Mouse (Mus musculus): ENCODE measurements around the gene Aldh9a1. TPM values are rescaled to one million over a fixed set of nuclear protein-coding genes. Genes with fewer than 3 reads are reported as not detected.

Aldh9a1 gene
- total RNA-seq, 2 experiments from 2014 or later = 2.6 to 4.5 TPM

Small RNA genes lying within 50 kb of the gene (microRNA-seq; reads per million reads assigned to microRNA genes)
- 0 reads per million in 2 experiments for gene Gm25911

Other genes with a start within 250 kb of the Aldh9a1 start
- 10 to 100 TPM; 17.6 to 18.9 TPM for gene Uck2, start 64.7 kb upstream of the Aldh9a1 start, total RNA-seq (2021)
- gene Tmco1, start 41.6 kb upstream of the Aldh9a1 start, total RNA-seq (2021) = 10 to 100 TPM; 28.7 to 34.9 TPM
- 100 to 1,000 TPM; 108 to 112 TPM for gene Mgst3, start 43.9 kb downstream of the Aldh9a1 start, total RNA-seq (2021)
- gene Lrrc52, start 116.8 kb downstream of the Aldh9a1 start, total RNA-seq (2021) = 1 to 10 TPM; 4.7 to 4.9 TPM
- 10 to 100 TPM; 44.8 to 48.1 TPM for gene Rxrg, start 248.4 kb downstream of the Aldh9a1 start, total RNA-seq (2021)